Mouse (Mus musculus) limb, embryonic 10.5 days (tissue): ENCODE results near the gene Zfp777. TPM values are rescaled to one million over a fixed set of nuclear protein-coding genes. Genes with fewer than 3 reads are reported as not detected.
A peak's percentile ranks its signal among the peaks of the same experiment; 100 is the strongest.

Experiments
- DNase-seq: peaks from one replicate; pipeline ENCODE4 v3.0.0-alpha.2; 2017; ENCODE audit warnings: low spot score
- H3K27ac ChIP-seq: fragments of 300-500 bp; sonication (generic); 2 replicates; pipeline ENCODE4 v1.5.1; 2016; ENCODE audit warnings: mild to moderate bottlenecking
- H3K27me3 ChIP-seq: fragments of 300-500 bp; sonication (generic); 2 replicates; pipeline ENCODE4 v1.6.1; 2016; ENCODE audit warnings: low read depth, mild to moderate bottlenecking; ENCODE audit not compliant: poor library complexity, severe bottlenecking
- H3K36me3 ChIP-seq: fragments of 300-500 bp; sonication (generic); 2 replicates; pipeline ENCODE4 v1.6.1; 2016; ENCODE audit warnings: mild to moderate bottlenecking, moderate library complexity
- H3K4me1 ChIP-seq: fragments of 300-500 bp; sonication (generic); 2 replicates; pipeline ENCODE4 v1.6.1; 2016
- H3K4me3 ChIP-seq: fragments of 300-500 bp; sonication (generic); 2 replicates; pipeline ENCODE4 v1.5.1; 2016; ENCODE audit warnings: mild to moderate bottlenecking, moderate library complexity
- H3K9me3 ChIP-seq: fragments of 300-500 bp; sonication (generic); replicated peaks from 2 replicates; pipeline ENCODE4 v1.6.1; 2016; ENCODE audit warnings: mild to moderate bottlenecking
- WGBS: fragments of 180-500 bp; shearing (Covaris S2); methylation state at CpG from one replicate; pipeline ENCODE4 v1.1.7; 2016; 5-methylcytosine and 5-hydroxymethylcytosine counted together
- microRNA-seq: library from miRNA; unstranded; fragments of <30 nt; microRNA quantifications from one replicate; pipeline ENCODE4, GENCODE M21; 2017
- polyA plus RNA-seq: library from polyadenylated mRNA; unstranded; fragments of >200 nt; fragmentation: Nextera tagmentation; extraction: Ambion mirVana; gene quantifications from 2 replicates; pipeline ENCODE4 v1.2.1, GENCODE M21; 2016

Zfp777 gene
- polyA plus RNA-seq, 1 experiment from 2014 or later = 12.0 TPM

DNA sequence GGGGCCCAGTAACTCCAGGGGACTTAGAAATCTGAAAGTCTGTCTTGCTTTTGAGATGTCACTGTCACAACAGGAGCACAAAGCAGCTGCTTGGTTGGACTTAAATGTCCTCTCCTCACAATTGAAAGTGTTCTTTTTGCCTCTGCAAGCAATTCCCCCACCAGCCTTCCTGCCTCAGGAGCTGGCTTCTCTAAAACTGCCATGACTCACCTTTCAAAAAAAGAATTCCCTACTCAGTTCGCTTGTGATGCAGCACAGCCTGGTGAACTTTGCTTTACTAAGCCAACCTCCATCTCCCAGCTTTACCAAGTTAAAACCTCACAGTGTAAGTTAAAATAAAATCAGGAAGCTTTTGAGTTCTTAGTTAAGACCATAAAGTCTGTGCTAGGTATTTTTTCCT is 27.0 kb downstream of the Zfp777 start:
- no peak overlapping the region for H3K4me3 ChIP-seq
- H3K9me3 ChIP-seq = peaks cover 17% of the 10 kb centered on the region
- peaks cover 53% of the 10 kb centered on the region for H3K36me3 ChIP-seq
- H3K4me1 ChIP-seq = peaks cover 4% of the 10 kb centered on the region; the same call in 1 of the 2 replicates
- no peak overlapping the region for H3K27ac ChIP-seq
- no peak for DNase-seq
- WGBS = 85% methylated on average over 1 of the region's 1 CpGs
- H3K27me3 ChIP-seq = no peaks in the 10 kb centered on the region; the same call in 1 of the 2 replicates

DNA sequence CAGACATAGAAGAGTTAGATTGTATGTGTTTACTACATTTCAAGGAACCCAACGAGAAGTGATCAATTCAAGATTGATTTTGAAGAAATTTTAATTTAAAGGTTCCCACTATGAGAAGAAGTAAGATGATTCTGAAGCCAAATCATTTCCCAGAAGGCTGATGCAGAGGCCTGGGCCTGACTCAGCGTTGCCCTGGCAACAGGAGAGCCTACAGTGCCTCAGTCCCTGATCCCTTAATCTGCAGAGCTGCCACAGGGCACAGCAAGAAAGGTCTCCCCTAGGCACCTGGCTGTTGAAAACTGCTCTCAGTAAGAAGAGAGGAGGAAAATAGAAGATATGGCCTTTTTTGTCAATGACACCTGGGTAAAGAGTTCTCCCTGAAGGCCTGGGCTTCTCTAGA is 28.7 kb downstream of the Zfp777 start:
- Histone ChIP-seq H3K4me3 (no peak overlapping the region), H3K27ac (no peak overlapping the region), H3K9me3 (peaks cover 10% of the 10 kb centered on the region), H3K4me1 (peaks cover 8% of the 10 kb centered on the region), H3K27me3 (no peaks in the 10 kb centered on the region), H3K36me3 (peaks cover 36% of the 10 kb centered on the region)
- 84% methylated on average over 2 of the region's 2 CpGs for WGBS
- DNase-seq = no peak

DNA sequence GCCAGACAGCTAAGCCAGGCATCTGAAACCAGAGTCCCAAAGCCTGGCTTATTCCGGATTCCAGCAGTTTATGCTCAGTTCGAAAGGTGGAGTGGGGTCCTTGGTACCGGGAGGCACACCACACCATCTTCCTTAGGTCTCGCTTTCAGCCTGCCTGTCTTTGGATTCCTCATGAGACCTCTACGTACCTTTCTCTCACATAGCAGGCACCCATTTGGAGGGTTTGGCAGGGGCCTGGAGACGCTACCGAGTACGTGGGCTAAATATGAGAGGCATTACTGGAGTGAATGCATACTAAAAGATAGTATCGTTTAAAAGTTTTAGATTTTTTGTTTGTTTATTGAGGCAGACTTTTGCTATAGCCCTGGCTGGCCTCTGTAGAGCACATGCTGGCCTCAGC is 31.9 kb downstream of the Zfp777 start:
- H3K4me1 ChIP-seq = peaks cover 4% of the 10 kb centered on the region; the same call in 1 of the 2 replicates
- H3K27me3 ChIP-seq = no peaks in the 10 kb centered on the region
- H3K36me3 ChIP-seq = peaks cover 9% of the 10 kb centered on the region; the same call in 1 of the 2 replicates
- no peaks in the 10 kb centered on the region for H3K9me3 ChIP-seq
- peak overlapping the region; percentile 14; the same call in 1 of the 2 replicates for H3K27ac ChIP-seq
- WGBS = 94% methylated on average over 9 of the region's 9 CpGs
- H3K4me3 ChIP-seq = no peak overlapping the region
- DNase-seq = no peak

DNA sequence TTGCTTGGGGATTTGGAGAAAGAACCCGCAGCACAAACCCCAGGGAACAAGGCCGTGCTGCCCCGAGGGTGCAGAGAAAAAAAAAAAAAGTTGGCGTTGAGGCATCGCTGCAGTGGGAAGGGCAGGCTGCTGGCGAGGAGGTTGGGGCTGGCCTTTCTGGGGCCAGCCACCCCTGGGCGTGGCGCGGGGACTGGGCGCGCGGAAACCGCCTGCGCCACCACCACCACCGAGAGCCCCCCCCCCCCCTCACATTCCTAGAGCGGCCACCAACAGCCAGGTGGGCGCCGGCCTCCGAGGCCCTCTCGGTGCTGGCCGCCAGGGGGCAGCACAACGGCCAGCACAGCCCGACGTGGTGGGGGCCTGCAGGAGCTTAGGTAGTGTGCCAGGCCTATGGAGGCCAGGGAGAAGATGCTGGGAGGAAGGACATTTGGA is 32.6 kb downstream of the Zfp777 start:
- H3K36me3 ChIP-seq = peaks cover 5% of the 10 kb centered on the region; the same call in 1 of the 2 replicates
- under 1% methylated on average over 24 of the region's 24 CpGs for WGBS
- peak; percentile 91 for DNase-seq
- H3K4me1 ChIP-seq = peaks cover 4% of the 10 kb centered on the region; the same call in 1 of the 2 replicates
- no peaks in the 10 kb centered on the region for H3K9me3 ChIP-seq
- H3K27ac ChIP-seq = peak overlapping the region; percentile 79
- H3K27me3 ChIP-seq = no peaks in the 10 kb centered on the region
- peak overlapping the region; percentile 52 for H3K4me3 ChIP-seq

DNA sequence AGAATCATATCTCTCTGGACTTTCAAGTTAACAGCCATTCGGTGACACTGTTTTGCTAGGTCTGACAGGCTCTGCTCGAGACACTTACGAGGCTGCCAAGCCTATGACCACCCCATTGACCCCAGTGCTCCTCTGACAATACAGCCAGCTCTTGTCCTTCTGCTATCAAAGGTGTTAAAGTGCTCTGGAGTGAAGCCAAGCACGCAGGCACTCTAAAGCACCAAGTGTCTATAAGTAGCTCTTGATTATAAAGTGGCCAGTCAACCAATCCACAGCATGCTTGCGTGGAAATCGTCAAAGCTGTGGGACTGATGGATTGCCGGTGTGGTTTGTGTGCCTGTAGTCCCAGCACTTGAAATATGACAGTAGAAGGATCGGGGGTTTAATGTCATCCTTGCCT is 38.0 kb downstream of the Zfp777 start:
- H3K4me1 ChIP-seq = peaks cover 2% of the 10 kb centered on the region; the same call in 1 of the 2 replicates
- no peaks in the 10 kb centered on the region for H3K27me3 ChIP-seq
- H3K27ac ChIP-seq = no peak overlapping the region
- WGBS = 74% methylated on average over 8 of the region's 8 CpGs
- no peaks in the 10 kb centered on the region for H3K9me3 ChIP-seq
- H3K36me3 ChIP-seq = no peaks in the 10 kb centered on the region
- H3K4me3 ChIP-seq = no peak overlapping the region
- DNase-seq = no peak

DNA sequence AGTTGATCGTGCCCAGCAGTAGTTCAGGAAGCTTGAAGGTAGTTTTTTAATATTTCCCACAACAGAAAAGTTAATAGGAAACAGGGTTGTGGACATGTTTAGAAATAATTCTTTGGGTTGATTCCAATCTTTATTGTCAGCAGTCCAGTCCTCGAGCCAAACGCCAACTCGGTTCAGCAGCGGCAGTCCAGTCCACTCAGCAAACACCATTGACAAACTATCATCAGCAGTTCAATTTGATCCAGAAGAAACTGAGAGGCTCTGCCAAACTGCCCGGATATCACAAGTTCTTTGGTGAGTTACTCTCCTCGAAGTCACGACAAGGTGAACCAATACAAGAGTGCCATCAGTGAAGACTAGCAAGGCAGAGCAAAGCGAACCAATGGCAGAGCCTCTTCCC is 53.0 kb downstream of the Zfp777 start:
- no peaks in the 10 kb centered on the region for H3K27me3 ChIP-seq
- 92% methylated on average over 9 of the region's 9 CpGs for WGBS
- no peaks in the 10 kb centered on the region for H3K4me1 ChIP-seq
- H3K4me3 ChIP-seq = no peak overlapping the region
- H3K27ac ChIP-seq = no peak overlapping the region
- H3K9me3 ChIP-seq = no peaks in the 10 kb centered on the region
- no peaks in the 10 kb centered on the region for H3K36me3 ChIP-seq
- no peak for DNase-seq

DNA sequence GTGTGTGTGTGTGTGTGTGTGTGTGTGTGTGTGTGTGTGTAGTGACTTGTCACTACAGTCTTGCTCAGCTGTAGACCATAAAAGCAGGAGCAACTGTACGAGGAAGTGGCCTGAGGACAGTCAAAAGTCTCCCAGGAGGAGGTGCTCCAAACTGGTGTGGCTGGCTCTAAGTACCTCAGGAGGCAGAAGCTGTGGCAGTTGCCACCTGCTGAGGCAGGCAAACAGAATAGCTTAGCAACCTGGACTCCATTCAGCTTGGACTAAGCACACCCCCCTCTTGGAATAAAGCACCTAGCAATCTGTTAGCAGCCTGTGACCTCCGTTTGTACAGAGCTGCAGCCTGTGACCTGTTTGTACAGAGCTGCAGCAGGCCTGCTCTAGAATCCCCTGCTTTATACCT is 64.8 kb downstream of the Zfp777 start:
- DNase-seq = no peak
- H3K9me3 ChIP-seq = no peaks in the 10 kb centered on the region
- no peaks in the 10 kb centered on the region for H3K4me1 ChIP-seq
- no peak overlapping the region for H3K27ac ChIP-seq
- no peak overlapping the region for H3K4me3 ChIP-seq
- WGBS = 25% methylated on average over 2 of the region's 2 CpGs
- no peaks in the 10 kb centered on the region for H3K27me3 ChIP-seq
- H3K36me3 ChIP-seq = no peaks in the 10 kb centered on the region

DNA sequence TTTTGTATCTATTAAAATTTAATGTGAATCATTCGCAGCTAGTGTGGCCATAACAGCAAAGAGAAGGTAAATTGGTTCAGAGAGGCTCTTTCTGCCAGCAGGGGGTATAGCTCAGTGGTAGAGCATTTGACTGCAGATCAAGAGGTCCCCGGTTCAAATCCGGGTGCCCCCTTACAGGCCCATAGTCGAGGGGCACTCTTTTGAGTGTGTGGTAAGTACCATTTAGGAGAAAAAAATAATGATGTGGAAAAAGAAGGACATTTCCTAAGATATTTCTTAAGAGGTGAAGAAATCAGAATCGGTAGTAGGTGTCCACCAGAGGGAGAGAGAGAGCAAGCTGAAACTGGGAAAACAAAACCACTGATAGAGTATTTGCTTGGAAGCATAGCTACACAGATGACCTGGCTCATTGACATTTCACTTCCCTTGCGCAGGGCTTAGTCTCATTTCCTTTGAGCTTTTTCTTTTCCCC is 69.8 kb downstream of the Zfp777 start:
- Histone ChIP-seq H3K27ac (no peak overlapping the region), H3K36me3 (no peaks in the 10 kb centered on the region), H3K4me1 (no peaks in the 10 kb centered on the region), H3K27me3 (no peaks in the 10 kb centered on the region), H3K4me3 (no peak overlapping the region), H3K9me3 (no peaks in the 10 kb centered on the region)
- DNase-seq = peak; percentile 65
- 20% methylated on average over 6 of the region's 6 CpGs for WGBS

DNA sequence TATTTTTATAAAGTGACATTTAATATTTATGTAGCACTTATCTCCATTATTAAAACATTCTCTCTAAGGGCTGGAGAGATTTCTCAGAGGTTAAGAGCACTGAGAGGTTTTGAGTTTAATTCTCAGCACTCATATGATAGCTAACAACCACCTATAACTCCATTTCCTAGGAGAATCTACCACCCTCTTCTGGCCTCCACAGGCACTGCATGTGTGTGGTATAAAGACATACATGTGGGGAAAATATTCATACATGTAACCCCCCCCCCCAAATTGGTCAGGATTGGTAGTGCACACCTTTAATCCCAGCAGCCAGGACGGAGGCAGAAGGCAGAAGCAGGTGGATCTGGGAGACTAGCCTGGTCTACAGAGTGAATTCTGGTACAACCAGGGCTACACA is 74.1 kb downstream of the Zfp777 start:
- no peaks in the 10 kb centered on the region for H3K9me3 ChIP-seq
- 84% methylated on average over 1 of the region's 1 CpGs for WGBS
- no peaks in the 10 kb centered on the region for H3K27me3 ChIP-seq
- no peaks in the 10 kb centered on the region for H3K4me1 ChIP-seq
- no peak for DNase-seq
- no peak overlapping the region for H3K27ac ChIP-seq
- no peaks in the 10 kb centered on the region for H3K36me3 ChIP-seq
- no peak overlapping the region for H3K4me3 ChIP-seq

Small RNAs within 50 kb of the gene (microRNA-seq; reads per million reads assigned to microRNA genes)
- gene Gm24563 = not detected

Other genes with a start within 250 kb of the Zfp777 start
- 284 and 298 TPM in 2 replicates for gene Pdia4, start 235.5 kb downstream of the Zfp777 start, polyA plus RNA-seq
- gene Zfp786, start 218.0 kb downstream of the Zfp777 start, polyA plus RNA-seq = 5.7 and 5.8 TPM in 2 replicates
- 7.1 and 9.1 TPM in 2 replicates for gene Zfp398, start 213.2 kb downstream of the Zfp777 start, polyA plus RNA-seq
- gene Zfp282, start 171.7 kb downstream of the Zfp777 start, polyA plus RNA-seq = 16.8 and 20.9 TPM in 2 replicates
- 17.8 and 19.7 TPM in 2 replicates for gene Zfp212, start 128.4 kb downstream of the Zfp777 start, polyA plus RNA-seq
- gene Zfp956, start 95.5 kb downstream of the Zfp777 start, polyA plus RNA-seq = 7.4 and 9.7 TPM in 2 replicates
- gene Zfp746, start 37.7 kb upstream of the Zfp777 start, polyA plus RNA-seq = 24.4 and 27.5 TPM in 2 replicates